Mouse (Mus musculus) stomach, postnatal 0 days (tissue): ENCODE data around the gene Abhd8.

Experiments
- CTCF ChIP-seq: IDR thresholded peaks from 2 replicates; pipeline ENCODE4 v1.5.1; 2016; ENCODE audit warnings: antibody characterized with exemption, low read depth, mild to moderate bottlenecking, moderate library complexity
- EP300 ChIP-seq: optimal IDR thresholded peaks from 2 replicates; pipeline ENCODE3; 2016; ENCODE audit warnings: antibody characterized with exemption

DNA sequence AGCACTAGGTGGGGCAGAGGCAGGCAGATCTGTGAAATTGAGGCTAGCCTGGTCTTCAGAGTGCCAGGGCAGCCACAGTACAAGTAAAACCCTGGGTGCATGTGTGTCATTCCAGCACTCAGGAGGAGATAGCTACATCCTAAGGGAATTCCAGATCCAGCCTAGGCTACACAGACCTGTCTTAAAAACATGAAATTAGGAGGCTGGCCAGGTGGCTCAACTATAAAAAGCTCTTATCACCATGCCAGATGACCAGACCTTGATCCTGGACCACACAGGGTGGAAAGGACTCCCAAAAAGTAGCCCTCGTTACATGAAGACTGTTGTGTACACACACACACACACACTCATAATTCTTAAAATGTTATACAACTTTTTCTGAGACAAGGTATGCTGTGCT lies 4.5 kb upstream of the Abhd8 start:
- TF ChIP-seq CTCF (no peak), EP300 (no peak)
